Mouse (Mus musculus): ENCODE data around the gene Tango2. TPM values are rescaled to one million over a fixed set of nuclear protein-coding genes. Genes with fewer than 3 reads are reported as not detected.
A peak's percentile ranks its signal among the peaks of the same experiment; 100 is the strongest.

The Tango2 gene
- polyA plus RNA-seq, 1 experiment from 2014 or later: 50.3 TPM

DNA sequence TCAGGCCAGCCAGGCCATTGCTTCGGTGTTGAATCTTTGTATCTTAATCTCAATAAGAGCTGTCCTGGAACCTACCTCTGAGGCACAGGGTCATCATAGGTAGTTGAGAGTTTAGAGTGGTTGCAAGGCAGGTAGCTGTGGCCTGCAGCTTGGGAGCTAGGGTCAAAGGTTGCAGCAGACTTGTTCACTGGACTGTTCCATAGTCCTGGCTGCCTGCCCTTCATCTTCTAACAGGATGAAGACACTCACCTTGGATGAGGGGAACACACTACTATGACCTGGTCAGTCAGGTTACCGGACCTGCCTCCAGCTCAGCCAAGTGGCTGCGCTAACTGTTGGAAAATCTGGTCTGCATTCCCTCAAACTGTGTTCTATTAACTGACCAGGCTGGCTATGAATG, 43.2 kb upstream of the Tango2 start:
- Histone ChIP-seq H3K9ac (no peak overlapping the region), H3K4me1 (replicated peaks) (peaks cover 65% of the 10 kb centered on the region), H3K27me3 (replicated peaks) (no peaks in the 10 kb centered on the region), H3K27ac (ENCODE audit: poor library complexity, severe bottlenecking) (no peak overlapping the region), H3K4me3 (no peak overlapping the region), H3K36me3 (no peaks in the 10 kb centered on the region), H3K9me3 (replicated peaks) (no peaks in the 10 kb centered on the region), H3K4me2 (no peak overlapping the region)
- 86% methylated on average over 3 of the region's 3 CpGs for WGBS
- no peak for ATAC-seq (ENCODE audit: insufficient number of reproducible peaks, low FRiP score)

DNA sequence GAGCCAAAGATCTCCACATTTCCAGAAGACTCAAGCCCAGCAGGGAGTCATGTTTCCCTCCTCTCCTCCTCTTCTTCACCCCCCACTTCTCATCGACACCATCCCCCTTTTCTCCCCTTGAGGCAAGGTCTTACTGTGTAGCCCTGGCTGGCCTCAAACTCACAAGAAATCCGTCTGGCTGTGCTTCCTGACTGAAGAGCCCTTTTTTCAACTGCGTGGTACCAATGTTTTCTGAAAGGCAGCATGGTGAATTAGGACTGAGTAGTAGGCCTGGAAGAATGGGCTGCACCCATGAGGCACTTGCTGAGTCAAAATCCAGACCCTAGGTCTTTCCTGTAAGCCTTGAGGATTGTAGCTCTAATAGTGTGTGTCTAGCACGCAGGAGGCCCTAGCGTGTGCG, 42.5 kb upstream of the Tango2 start:
- H3K27ac ChIP-seq (ENCODE audit: poor library complexity, severe bottlenecking): no peak overlapping the region
- 74% methylated on average over 6 of the region's 6 CpGs for WGBS
- no peaks in the 10 kb centered on the region for H3K36me3 ChIP-seq
- no peaks in the 10 kb centered on the region for H3K27me3 ChIP-seq (replicated peaks)
- no peak overlapping the region for H3K4me2 ChIP-seq
- ATAC-seq (ENCODE audit: insufficient number of reproducible peaks, low FRiP score): no peak
- H3K9ac ChIP-seq: no peak overlapping the region
- H3K4me1 ChIP-seq (replicated peaks): peaks cover 57% of the 10 kb centered on the region
- no peaks in the 10 kb centered on the region for H3K9me3 ChIP-seq (replicated peaks)
- no peak overlapping the region for H3K4me3 ChIP-seq

DNA sequence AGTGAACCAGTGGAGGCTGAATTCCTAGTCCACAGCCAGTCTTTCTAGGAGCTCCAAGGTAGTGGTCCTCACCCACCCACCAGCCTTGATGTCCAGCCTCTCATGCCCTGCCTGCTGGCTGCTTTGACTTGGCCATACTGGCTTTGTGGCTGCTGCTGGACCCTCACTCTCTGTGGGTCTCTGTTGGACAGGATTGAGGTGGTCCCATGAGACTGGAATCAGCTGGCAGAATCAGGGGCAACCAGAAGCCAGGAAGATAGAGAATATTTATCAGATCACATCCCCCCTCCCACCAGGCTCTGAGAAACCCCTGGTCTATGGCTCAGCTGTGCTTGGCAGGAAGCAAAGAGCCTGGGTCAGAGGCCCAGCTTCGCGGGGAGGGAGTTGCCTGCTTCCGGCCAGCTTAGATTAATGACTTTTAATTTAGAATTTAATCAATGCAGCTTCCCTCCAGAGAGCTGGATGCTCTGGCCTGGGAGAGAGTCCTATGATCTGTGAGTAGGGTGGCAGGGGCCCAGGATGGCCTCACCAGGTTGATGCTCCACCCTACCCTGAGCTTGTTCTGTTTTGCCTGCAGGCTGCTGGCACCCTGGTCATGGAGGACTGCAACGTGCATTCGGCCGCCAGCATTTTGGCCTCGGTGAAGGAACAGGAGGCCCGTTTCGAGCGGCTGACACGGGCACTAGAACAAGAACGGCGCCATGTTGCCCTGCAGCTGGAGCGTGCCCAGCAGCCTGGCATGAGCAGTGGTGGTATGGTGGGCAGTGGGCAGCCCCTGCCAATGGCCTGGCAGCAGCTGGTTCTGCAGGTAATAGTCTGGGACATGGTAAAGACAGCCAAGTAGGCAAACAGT, 40.9 kb upstream of the Tango2 start:
- no peak overlapping the region for H3K4me3 ChIP-seq
- H3K27me3 ChIP-seq (replicated peaks): no peaks in the 10 kb centered on the region
- no peak for ATAC-seq (ENCODE audit: insufficient number of reproducible peaks, low FRiP score)
- no peaks in the 10 kb centered on the region for H3K9me3 ChIP-seq (replicated peaks)
- no peaks in the 10 kb centered on the region for H3K36me3 ChIP-seq
- no peak overlapping the region for H3K27ac ChIP-seq (ENCODE audit: poor library complexity, severe bottlenecking)
- H3K4me1 ChIP-seq (replicated peaks): peaks cover 41% of the 10 kb centered on the region
- H3K4me2 ChIP-seq: no peak overlapping the region
- H3K9ac ChIP-seq: peak overlapping the region; percentile 37; the same call in 1 of the 2 replicates
- WGBS: 88% methylated on average over 14 of the region's 14 CpGs

DNA sequence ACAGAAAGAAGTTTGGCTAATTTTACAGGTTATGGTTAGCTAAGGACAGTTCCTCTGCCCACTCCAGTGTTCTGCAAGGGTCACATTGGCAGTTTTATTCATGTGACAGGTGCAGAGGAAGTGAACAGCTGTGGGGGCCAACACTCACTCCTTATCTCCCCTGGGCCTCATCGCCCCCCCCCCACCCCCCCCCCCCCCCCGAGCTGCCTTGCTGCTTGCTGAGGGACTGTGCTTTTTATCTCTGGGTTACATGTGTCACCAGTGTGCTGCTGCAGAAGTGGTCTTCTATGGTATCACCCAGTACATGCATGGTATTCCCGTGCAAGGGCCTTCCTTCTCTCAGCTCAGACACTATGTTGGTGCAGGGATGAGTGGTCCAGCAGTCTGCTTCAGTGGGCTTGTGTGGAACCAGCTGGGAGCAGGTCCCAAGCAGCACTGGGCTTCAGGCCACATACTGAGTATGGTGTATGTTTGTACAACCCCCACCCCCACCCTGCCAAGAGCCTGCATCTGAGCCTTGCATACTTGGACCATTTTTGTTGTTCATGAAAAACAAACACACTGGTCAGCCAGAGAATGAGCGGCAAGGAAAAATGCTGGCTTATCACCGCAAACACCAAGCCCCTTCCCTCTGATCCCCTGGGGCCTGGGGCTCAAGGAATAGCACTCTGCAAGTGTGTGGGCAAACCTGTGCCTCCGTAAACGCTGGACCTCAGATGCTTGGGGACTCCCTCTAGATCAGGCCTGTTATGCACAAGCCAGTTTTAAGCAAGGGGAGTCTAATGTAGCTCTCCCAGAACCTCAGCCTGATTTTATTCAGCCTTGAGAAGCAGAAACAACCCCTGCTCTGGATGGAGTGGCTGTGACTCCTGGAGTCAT, 40.0 kb upstream of the Tango2 start:
- no peaks in the 10 kb centered on the region for H3K27me3 ChIP-seq (replicated peaks)
- peak overlapping the region; percentile 17; the same call in 1 of the 2 replicates for H3K4me2 ChIP-seq
- peak overlapping the region; percentile 62; the same call in 1 of the 2 replicates for H3K27ac ChIP-seq (ENCODE audit: poor library complexity, severe bottlenecking)
- WGBS: 27% methylated on average over 5 of the region's 7 CpGs
- peak overlapping the region; percentile 37; the same call in 1 of the 2 replicates for H3K9ac ChIP-seq
- no peak overlapping the region for H3K4me3 ChIP-seq
- ATAC-seq (ENCODE audit: insufficient number of reproducible peaks, low FRiP score): no peak
- no peaks in the 10 kb centered on the region for H3K36me3 ChIP-seq
- no peaks in the 10 kb centered on the region for H3K9me3 ChIP-seq (replicated peaks)
- H3K4me1 ChIP-seq (replicated peaks): peaks cover 38% of the 10 kb centered on the region

DNA sequence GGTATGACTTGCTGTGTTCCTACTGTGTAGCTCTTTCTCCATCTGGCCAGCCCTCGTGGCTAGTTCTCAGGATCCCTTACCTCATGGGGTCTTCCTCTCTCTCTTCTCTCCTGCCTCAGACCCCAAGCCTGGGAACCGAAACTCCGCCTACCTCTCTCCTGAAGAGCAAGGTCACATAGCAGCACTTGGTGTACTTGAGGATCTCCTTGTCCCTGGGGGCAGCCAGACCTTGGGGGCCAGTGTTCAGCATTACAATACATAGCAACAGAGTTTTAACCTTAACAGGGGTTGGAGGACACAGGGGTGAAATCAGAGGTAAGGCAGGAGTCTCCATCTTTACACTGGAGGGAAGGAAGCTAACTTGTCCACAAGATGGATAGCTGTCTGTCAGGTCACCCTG, 39.1 kb upstream of the Tango2 start:
- H3K27me3 ChIP-seq (replicated peaks): no peaks in the 10 kb centered on the region
- H3K27ac ChIP-seq (ENCODE audit: poor library complexity, severe bottlenecking): peak overlapping the region; percentile 41; the same call in 1 of the 2 replicates
- H3K36me3 ChIP-seq: no peaks in the 10 kb centered on the region
- no peak for ATAC-seq (ENCODE audit: insufficient number of reproducible peaks, low FRiP score)
- H3K9ac ChIP-seq: no peak overlapping the region
- no peak overlapping the region for H3K4me3 ChIP-seq
- peaks cover 31% of the 10 kb centered on the region for H3K4me1 ChIP-seq (replicated peaks)
- WGBS: 42% methylated on average over 3 of the region's 3 CpGs
- no peak overlapping the region for H3K4me2 ChIP-seq
- no peaks in the 10 kb centered on the region for H3K9me3 ChIP-seq (replicated peaks)

DNA sequence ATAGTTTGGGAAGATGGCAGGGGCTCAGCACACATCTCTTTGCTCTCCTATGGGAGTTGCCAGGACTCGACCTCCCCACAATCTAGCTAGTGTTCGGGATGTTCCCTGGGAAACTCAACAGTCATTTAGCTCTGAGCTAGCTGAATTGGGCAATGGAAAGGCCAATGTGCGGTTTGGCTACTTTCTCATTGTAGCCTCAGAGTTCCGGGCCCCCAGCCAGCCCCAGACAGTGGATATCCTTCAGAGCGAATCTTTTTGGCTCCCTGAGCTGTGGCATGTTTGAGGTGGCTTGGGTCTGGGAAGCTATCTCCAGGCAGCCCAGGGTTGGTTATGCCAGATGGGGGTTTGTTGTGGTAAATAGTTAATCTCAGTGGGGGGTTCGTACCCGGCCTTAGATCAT, 38.5 kb upstream of the Tango2 start:
- ATAC-seq (ENCODE audit: insufficient number of reproducible peaks, low FRiP score): no peak
- H3K9ac ChIP-seq: no peak overlapping the region
- H3K4me1 ChIP-seq (replicated peaks): peaks cover 31% of the 10 kb centered on the region

DNA sequence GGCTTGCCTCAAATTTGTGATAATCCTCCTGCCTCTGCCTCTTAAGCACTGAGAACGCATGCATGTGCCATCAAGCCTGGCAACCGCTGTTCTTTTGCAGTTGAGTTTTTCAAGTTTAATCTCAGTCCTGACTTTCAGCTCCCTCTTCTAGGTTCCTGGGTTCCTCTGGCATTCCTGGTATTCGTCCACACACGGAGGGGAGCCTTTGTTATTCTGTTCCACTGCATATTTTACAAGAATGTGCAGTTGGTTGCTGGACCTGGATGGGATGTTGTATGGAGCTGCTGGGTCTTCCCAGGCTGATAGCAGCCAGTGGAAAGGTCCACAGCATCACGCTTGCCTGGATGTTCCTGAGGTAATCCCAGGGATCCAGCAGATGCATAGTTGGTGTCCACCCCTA, 37.5 kb upstream of the Tango2 start:
- H3K9me3 ChIP-seq (replicated peaks): no peaks in the 10 kb centered on the region
- ATAC-seq (ENCODE audit: insufficient number of reproducible peaks, low FRiP score): no peak
- no peak overlapping the region for H3K4me2 ChIP-seq
- no peaks in the 10 kb centered on the region for H3K27me3 ChIP-seq (replicated peaks)
- peaks cover 34% of the 10 kb centered on the region for H3K4me1 ChIP-seq (replicated peaks)
- no peak overlapping the region for H3K27ac ChIP-seq (ENCODE audit: poor library complexity, severe bottlenecking)
- no peak overlapping the region for H3K9ac ChIP-seq
- no peaks in the 10 kb centered on the region for H3K36me3 ChIP-seq
- 64% methylated on average over 5 of the region's 5 CpGs for WGBS
- no peak overlapping the region for H3K4me3 ChIP-seq

More for the DNA sequence above, 38.5 kb upstream of the Tango2 start:
- Histone ChIP-seq H3K27ac (ENCODE audit: poor library complexity, severe bottlenecking) (no peak overlapping the region), H3K4me3 (no peak overlapping the region), H3K9me3 (replicated peaks) (no peaks in the 10 kb centered on the region), H3K27me3 (replicated peaks) (no peaks in the 10 kb centered on the region), H3K4me2 (no peak overlapping the region), H3K36me3 (no peaks in the 10 kb centered on the region)
- 83% methylated on average over 7 of the region's 7 CpGs for WGBS

DNA sequence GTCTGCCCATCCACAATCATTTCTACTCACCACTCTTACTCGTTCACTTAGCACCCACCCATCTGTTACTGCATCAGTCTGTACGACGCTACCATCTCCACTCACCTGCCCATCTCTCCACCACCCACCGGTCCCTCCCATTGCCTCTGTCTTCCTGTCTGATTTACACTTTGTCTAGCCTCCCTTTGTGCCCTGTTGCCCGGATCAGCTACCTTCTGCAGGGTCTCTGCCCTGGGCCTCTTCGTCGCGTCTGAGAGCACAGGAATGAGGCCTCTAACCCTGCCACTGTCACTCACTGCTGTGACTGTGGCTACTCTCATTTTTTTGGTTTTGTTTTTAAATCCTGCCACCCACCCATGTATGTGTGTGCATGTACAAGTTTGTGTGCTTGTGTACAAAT, 36.8 kb upstream of the Tango2 start:
- no peak overlapping the region for H3K27ac ChIP-seq (ENCODE audit: poor library complexity, severe bottlenecking)
- 86% methylated on average over 8 of the region's 8 CpGs for WGBS
- ATAC-seq (ENCODE audit: insufficient number of reproducible peaks, low FRiP score): no peak
- H3K9ac ChIP-seq: no peak overlapping the region
- no peaks in the 10 kb centered on the region for H3K9me3 ChIP-seq (replicated peaks)
- H3K36me3 ChIP-seq: no peaks in the 10 kb centered on the region
- H3K4me3 ChIP-seq: no peak overlapping the region
- peaks cover 38% of the 10 kb centered on the region for H3K4me1 ChIP-seq (replicated peaks)
- no peaks in the 10 kb centered on the region for H3K27me3 ChIP-seq (replicated peaks)
- H3K4me2 ChIP-seq: no peak overlapping the region

DNA sequence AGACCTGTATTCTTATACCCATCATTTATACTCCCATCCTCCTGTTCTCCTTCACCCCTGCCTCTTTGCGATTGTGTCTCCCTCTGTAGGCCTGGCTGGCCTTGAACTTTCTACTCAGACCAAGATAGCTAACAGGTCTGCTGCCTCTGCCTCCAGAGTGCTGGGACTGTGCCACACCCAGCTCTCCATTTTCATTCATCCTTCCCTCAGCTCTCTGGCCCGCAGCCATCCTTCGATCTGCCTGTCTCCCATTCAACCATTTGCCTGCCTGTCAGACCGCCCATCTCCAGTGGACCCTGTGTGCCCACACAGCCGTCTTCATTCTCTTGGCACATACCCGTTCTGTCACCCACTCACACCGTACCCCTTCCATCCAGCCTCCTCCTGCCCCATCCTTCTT, 36.3 kb upstream of the Tango2 start:
- Histone ChIP-seq H3K4me1 (replicated peaks) (peaks cover 41% of the 10 kb centered on the region), H3K27me3 (replicated peaks) (no peaks in the 10 kb centered on the region), H3K9me3 (replicated peaks) (no peaks in the 10 kb centered on the region), H3K4me2 (no peak overlapping the region), H3K4me3 (no peak overlapping the region), H3K9ac (no peak overlapping the region), H3K27ac (ENCODE audit: poor library complexity, severe bottlenecking) (no peak overlapping the region), H3K36me3 (no peaks in the 10 kb centered on the region)
- no peak for ATAC-seq (ENCODE audit: insufficient number of reproducible peaks, low FRiP score)
- WGBS: 89% methylated on average over 7 of the region's 7 CpGs

DNA sequence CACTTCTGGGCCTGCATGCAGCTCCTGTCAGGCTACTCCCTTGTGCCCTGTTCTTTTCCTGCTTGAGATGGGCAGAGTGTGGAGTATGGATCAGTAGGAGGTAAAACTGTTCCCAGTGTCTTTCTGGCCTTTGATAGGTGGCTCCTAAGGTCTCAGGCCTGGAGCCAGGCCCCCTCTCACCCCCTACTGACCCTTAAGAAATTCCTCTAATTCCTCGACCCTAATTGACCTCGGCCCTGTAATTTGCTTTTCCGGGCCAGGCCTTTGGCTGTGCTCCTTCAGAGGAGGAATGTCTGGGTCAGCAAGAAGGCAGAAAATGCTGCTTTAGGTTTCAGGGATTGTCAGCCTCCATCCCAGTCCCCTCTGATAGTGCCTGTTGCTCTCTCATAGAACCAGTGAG, 35.9 kb upstream of the Tango2 start:
- H3K9ac ChIP-seq: no peak overlapping the region
- no peak overlapping the region for H3K27ac ChIP-seq (ENCODE audit: poor library complexity, severe bottlenecking)
- H3K27me3 ChIP-seq (replicated peaks): no peaks in the 10 kb centered on the region
- no peak for ATAC-seq (ENCODE audit: insufficient number of reproducible peaks, low FRiP score)
- H3K4me2 ChIP-seq: no peak overlapping the region
- H3K9me3 ChIP-seq (replicated peaks): no peaks in the 10 kb centered on the region
- H3K36me3 ChIP-seq: no peaks in the 10 kb centered on the region
- H3K4me3 ChIP-seq: no peak overlapping the region
- WGBS: 35% methylated on average over 3 of the region's 3 CpGs
- H3K4me1 ChIP-seq (replicated peaks): peaks cover 40% of the 10 kb centered on the region

DNA sequence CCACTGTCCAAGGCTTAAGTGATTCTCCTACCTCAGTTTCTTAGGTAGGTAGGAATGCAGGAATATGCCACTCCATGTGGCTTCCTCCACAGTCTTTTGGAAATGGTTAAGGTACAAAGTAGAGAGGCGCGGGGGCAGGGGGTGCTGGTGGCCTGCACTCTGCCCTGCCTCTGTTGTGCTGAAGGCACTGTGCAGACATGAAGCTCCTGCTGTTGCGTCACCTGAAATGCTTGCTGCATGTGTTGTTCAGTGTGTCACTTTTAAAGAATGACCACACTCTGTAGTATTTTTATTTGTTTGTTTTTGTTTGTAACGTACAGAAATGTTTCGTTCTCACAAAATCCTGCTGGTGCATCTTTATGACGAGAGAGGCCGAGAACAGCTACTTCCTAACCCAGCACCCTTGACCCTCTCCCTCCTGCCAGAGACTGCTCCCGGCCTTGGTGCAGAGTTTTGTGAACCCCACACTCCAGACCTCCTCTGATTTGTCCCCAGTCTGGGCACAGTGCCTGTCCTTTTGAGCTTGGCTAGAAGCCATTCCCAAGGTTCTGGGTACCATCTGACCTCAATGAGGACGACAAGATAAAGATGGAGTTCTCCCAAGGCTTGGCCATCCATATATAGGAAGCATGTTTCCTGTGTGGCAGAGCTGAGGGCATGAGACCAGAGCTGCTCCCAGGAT, 35.3 kb upstream of the Tango2 start:
- Histone ChIP-seq H3K4me2 (no peak overlapping the region), H3K9ac (no peak overlapping the region), H3K4me1 (replicated peaks) (peaks cover 34% of the 10 kb centered on the region), H3K4me3 (no peak overlapping the region), H3K27me3 (replicated peaks) (no peaks in the 10 kb centered on the region), H3K36me3 (no peaks in the 10 kb centered on the region), H3K9me3 (replicated peaks) (no peaks in the 10 kb centered on the region), H3K27ac (ENCODE audit: poor library complexity, severe bottlenecking) (no peak overlapping the region)
- ATAC-seq (ENCODE audit: insufficient number of reproducible peaks, low FRiP score): no peak
- 77% methylated on average over 9 of the region's 9 CpGs for WGBS

Data from heart, embryonic 12.5 days (tissue).